Mouse (Mus musculus) duodenum, adult 2 months (tissue): ENCODE results near the gene Tgm7. TPM values are rescaled to one million over a fixed set of nuclear protein-coding genes. Genes with fewer than 3 reads are reported as not detected.

ENCODE experiments used
- polyA plus RNA-seq: library from polyadenylated mRNA; depleted of rRNA; stranded (reverse); fragments of >200 nt; gene quantifications from 2 replicates; pipeline ENCODE4 v1.2.3, GENCODE M21; 2012; ENCODE audit warnings: low replicate concordance; rRNA removed

Gene Tgm7
- not detected in 2 replicates for polyA plus RNA-seq

DNA sequence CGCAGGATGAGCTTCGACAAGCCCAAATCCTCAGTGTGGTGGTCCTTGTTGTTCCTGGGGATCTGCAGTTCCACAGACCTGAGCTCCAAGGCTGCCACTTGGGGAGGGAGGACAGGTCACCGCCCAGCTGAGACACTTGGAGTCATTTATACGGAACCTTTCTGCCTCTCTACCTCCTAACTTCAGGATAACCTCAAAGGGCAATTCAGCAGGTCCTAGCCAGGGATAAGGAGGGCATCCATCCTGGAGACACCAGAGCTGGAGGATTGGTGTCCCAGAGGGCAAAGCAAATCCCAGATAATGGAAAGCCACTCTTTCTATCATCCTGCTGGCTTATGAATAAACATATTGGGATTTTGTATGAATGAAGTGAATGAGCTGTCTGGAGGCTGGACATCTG is at the start of gene Tgm7:
TSS of gene Tgm7 (minus strand) at position 101 of the 400 bp plus-strand sequence.

DNA sequence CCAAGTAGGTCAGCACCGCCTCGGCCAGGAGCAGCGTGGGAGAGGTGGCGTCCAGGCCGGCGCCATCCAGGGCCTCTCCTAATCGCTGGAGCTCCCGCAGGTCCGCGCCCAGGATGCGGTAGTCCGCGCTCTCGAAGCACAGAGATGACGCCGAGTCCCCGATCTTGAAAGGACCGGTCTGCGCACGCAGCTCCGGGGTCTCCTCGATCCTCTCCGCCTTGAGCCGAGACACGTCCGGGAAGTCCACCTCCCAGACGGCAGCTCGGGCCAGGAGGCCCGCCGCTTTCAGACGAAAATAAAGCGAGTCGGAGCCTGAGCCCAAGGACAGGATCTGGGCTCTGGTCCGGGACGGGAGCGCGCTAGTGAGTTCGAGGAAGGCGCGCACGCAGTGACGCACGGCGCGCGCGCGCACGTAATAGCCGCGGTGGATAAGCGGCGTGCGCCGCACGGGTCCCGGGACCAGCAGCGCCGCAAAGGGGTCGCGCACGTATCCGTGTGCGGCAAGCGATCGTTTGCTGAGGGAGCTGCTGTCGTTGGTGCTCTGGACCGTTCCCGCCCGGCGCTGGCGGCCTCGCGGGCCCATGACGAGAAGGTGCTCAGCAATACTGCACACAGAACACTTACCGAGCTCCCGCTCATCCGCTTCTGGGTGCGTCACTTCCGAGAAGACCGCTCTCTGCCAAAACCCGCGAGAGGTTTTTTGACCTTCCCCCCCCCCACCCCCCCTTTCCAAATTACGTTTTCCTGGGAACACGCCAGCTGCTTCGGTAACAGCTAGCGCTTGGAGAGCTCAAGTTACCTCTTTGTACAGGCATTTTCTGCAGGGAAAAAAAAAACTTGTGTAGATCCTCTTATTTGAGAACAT is 30.7 kb upstream of the Tgm7 start, which contains the start of the genes Adal and Lcmt2:
TSS of gene Adal (plus strand) at position 411 of the 865 bp plus-strand sequence.
TSS of gene Lcmt2 (minus strand) at position 636 of the 865 bp plus-strand sequence.

DNA sequence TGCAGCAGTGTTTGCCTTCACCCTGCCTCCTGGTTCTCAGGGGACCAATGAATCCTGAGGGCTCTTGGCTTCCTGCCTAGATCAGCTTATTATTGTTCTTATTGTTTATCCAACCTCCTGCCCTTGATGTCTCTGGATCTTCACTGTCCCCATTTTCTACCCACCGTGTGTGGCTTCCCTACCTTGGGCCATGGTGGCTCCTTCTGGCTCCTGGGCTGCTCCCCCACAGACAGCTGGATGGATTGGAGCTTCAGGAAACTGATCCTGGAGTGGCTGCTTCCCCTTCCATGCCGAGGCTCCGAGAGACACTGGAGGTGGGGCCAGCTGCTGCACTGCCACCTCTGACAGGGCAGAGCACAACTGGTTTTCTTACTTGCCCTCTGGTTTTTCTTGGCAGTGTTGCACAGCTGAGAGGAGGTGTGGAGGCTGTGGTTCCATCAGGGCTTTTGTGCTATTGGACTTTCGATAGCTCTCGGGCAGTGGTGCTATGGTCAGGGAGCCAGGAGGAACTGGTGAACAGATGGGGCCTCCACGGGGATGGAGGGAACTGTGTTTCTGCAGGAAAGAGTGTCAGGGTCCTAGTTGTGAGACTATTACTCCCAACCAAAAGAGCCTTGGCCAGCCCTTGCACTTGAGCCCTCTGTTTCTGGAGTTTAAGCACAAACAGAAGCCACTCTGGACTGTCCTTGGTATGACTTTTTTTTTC is 24.0 kb downstream of the Tgm7 start, which contains the start of gene Tgm5:
TSS of gene Tgm5 (minus strand) at position 362 of the 706 bp plus-strand sequence.

Other genes starting within 250 kb of the Tgm7 start
- 4.0 and 7.2 TPM in 2 replicates for gene Ubr1, start 139.1 kb downstream of the Tgm7 start, polyA plus RNA-seq
- gene Tmem62, start 132.8 kb downstream of the Tgm7 start, polyA plus RNA-seq = 3.5 and 4.1 TPM in 2 replicates
- gene Ccndbp1, start 101.4 kb downstream of the Tgm7 start, polyA plus RNA-seq = 6.6 and 7.3 TPM in 2 replicates
- 0.22 and 0.28 TPM in 2 replicates for gene Epb42, start 72.7 kb downstream of the Tgm7 start, polyA plus RNA-seq
- 0.04 and 0.26 TPM in 2 replicates for gene Tgm5, start 24.0 kb downstream of the Tgm7 start, polyA plus RNA-seq
- gene Adal, start 30.6 kb upstream of the Tgm7 start, polyA plus RNA-seq = 0.78 and 2.4 TPM in 2 replicates
- gene Lcmt2, start 30.9 kb upstream of the Tgm7 start, polyA plus RNA-seq = 6.7 and 9.9 TPM in 2 replicates
- 8.6 and 20.6 TPM in 2 replicates for gene Tubgcp4, start 60.9 kb upstream of the Tgm7 start, polyA plus RNA-seq
- 1.4 and 2.0 TPM in 2 replicates for gene Zscan29, start 61.3 kb upstream of the Tgm7 start, polyA plus RNA-seq
- 2.9 and 10.6 TPM in 2 replicates for gene Trp53bp1, start 161.6 kb upstream of the Tgm7 start, polyA plus RNA-seq
- gene Map1a, start 179.8 kb upstream of the Tgm7 start, polyA plus RNA-seq = 1.3 and 2.9 TPM in 2 replicates
- 38.4 and 48.8 TPM in 2 replicates for gene Ppip5k1, start 245.6 kb upstream of the Tgm7 start, polyA plus RNA-seq
- 2,331 and 3,610 TPM in 2 replicates for gene Ckmt1, start 247.9 kb upstream of the Tgm7 start, polyA plus RNA-seq